Mouse (Mus musculus) liver, postnatal 0 days (tissue): Measurements from ENCODE around the gene Camta2.

Source experiments
- CTCF ChIP-seq: sonication (generic); IDR thresholded peaks from 2 replicates; pipeline ENCODE4 v1.5.1; 2016; ENCODE audit warnings: antibody characterized with exemption, low read depth
- EP300 ChIP-seq: IDR thresholded peaks from 2 replicates; pipeline ENCODE4 v1.6.1; 2016; ENCODE audit warnings: antibody characterized with exemption, low read depth, mild to moderate bottlenecking

- TF ChIP-seq CTCF = no peak
- no peak for TF ChIP-seq EP300
These were observed 24.8 kb downstream of the Camta2 start for GRCm38 (mm10) chr11:70663101-70663500.
